Mouse (Mus musculus) NIH3T3 (cell line): ENCODE data around the gene Tm4sf19.
"Not testable (repeated sequence)": the region's sequence is repeated elsewhere in the genome, so short reads cannot be mapped to it uniquely, and the experiment has no call there.

Source experiments
- DNase-seq: peaks from one replicate; pipeline ENCODE4 v3.0.0-alpha.2; 2012; ENCODE audit warnings: low read depth

Gene Tm4sf19

DNA sequence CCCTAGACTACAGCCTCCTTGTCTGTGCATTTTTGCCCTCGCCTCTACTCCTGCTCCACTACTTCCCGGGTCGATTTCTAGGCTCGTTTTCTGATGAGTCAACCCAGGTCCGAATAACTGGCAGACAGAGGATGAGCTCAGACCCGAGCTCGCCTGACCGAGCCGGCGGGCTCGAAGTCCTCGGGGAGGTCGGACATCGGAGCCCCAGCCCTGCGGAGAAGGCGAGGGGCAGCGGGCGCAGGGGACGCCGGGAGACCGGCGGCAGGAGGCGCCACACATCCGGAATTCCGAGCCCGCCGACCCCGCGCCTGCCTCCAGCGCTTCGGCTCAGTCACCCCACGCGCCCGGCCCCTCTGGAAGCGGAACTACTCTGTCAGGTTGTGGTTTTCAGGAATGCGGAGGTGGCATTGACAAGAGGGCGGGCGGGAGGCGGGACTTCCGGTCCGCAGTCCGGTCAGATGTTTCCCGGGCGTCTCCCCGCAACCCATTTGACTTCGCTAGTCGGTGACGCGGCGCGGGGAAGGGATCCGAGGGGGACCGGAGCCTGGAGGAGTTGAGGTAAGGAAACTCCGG lies 30.3 kb downstream of the Tm4sf19 start, which contains the start of gene Pcyt1a:
TSS of gene Pcyt1a (plus strand) at position 448 of the 573 bp plus-strand sequence.
- DNase-seq = peak; percentile 98

DNA sequence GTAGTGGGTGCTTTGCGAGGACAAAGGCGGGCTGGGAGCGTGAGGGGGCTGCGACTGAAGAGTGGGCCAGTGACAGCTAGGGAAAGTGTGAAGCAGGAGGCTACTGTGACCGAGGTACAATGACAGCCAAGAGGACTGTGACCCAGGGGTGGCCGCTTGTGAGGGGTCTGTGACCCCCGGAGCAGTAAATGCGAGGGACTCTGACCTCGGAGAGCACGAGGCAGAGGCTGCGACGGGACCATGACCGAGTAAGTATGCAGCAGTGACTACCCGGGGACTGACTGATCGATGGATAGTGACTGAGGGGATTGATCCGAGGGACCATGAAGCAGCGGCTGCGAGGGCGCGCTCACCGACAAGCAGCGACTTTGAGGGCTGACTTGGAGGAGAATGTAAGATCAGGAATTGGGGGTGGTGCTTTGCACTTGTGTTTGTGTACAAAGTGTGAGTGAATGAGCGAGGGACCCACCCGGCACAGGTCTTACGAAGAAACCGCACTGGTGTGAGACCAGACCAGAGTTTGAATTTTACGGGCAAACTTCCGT lies 30.8 kb downstream of the Tm4sf19 start:
- DNase-seq = peak; percentile 36

DNA sequence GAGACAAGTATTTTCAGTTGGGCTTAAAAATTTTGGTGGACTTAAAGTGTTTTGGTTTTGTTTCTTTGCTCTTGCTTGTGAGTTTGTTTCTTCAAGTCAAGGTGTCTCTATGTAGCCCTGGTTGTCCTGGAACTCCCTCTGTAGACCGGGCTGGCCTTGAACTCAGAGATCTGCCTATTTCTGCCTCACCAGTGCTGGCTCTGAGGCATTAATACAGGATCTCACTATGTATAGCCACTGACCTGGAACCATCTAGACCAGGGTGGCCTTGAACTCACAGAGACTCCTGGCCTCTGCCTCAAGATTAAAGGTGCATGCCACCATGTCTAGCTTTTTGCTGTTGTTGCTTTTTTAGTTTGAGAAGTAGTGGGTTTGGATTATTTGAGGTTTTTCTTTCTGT lies 31.6 kb downstream of the Tm4sf19 start:
- DNase-seq = no peak

DNA sequence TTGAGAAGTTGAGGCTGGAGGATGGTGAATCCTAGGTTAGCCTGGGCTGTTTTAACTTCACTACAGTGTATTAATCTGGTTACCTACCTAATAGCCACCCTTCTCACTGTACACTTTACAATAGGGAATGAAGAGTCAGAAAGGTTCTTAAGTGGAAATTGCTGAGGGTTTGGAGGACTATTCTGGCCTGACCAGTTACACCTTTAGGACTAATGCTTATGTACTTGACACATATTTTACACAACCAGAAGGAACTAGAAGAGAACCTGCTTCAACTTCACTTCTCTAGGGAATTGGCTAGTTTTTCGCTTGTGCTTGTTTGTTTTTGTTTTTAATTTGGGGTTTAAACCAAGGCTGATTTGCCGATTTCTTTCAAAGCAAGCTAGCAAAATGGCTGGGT lies 32.8 kb downstream of the Tm4sf19 start:
- DNase-seq = no peak

DNA sequence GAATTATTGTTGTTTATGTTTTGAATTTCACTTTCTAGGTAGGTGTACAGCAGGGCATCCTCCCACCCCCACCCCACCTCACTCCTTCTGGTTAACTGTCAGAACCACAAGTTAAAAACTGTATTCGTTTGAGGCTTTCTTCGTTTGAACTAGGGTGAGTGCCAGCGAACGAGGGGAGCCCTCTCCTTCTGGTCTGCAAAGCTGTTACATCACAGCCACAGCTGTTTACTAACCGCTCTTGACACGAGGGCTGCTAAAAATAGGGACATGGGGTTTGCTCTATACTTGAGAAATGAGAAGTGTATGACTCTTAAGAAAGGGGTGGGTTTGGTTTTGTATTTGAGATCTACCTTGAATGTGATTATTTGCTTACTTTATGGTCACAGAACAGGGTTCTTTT lies 33.8 kb downstream of the Tm4sf19 start:
- DNase-seq = no peak

DNA sequence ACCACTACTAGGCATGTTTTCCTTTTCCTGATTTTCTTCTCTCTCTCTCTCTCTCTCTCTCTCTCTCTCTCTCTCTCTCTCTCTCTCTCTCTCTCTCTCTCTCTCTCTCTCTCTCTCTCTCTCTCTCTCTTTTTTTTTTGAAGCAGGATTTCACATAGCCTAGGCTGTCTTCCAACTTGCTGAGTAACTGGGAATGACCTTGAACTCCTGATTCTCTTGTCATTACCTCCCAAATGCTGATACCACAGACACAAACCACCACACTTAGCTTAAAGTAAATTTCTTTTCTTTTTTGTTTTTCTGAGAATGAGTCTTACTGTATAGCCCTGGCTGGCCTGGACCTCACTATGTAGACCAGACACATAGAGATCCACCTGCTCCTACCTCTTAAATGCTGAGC lies 34.4 kb downstream of the Tm4sf19 start:
- peak; percentile 59 for DNase-seq

DNA sequence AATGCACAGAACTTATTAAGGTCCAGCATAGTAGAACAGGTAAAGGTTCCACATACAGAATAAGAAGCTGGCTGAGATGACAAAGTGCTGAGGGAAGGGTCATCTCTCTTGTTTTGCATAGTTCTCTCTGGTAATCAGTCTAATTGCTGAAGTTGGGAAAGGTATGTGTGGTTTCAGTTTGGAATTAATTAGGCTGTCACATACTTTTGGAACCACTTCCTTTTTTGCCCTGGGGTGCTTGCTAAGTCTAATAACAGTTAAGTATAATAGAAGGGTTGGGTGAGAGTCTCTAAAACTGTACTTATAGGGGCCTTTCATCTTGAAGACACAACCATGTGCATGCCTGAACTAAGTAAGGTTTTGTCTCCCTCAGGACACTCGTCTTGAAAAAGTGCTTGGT lies 36.4 kb downstream of the Tm4sf19 start:
- DNase-seq = no peak

DNA sequence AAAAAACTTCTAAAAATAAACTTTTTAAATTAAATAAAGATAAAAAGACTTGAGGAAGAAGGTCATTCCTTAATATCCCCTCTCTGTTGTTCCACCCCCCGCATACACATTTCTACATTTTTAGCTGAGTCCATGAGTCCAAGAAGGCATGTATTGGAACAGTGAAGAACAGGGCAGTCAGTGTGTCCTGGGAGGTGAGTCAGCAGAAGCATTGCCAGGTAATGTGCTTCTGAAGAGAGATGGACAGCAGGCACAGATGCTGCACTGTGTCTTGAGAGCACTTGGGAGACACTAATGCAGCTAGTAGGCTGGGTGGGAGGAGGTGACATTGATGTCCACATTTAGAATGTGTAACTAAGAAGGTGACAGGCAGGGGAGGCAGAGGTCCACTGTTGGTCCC lies 37.0 kb downstream of the Tm4sf19 start:
- no peak for DNase-seq

DNA sequence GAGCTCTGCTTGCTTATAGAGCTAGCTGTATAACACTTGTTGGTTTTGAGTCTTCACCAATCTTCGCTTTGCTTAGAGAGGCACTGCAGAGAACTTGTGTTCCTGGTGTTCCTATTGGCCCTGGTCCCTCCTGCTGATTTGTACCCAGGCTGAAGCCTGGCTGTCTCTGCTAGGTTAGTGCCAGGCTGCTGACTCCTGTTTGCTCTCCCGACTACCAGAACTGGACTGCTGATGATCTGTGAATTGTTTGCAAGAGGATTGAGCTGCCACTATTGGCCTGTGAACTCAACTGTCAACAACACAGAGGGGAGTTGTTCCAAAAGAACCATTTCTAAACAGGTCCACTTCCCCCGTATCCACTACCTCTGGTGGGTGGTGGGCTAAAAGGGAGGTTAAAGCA lies 41.1 kb downstream of the Tm4sf19 start:
- no peak for DNase-seq

DNA sequence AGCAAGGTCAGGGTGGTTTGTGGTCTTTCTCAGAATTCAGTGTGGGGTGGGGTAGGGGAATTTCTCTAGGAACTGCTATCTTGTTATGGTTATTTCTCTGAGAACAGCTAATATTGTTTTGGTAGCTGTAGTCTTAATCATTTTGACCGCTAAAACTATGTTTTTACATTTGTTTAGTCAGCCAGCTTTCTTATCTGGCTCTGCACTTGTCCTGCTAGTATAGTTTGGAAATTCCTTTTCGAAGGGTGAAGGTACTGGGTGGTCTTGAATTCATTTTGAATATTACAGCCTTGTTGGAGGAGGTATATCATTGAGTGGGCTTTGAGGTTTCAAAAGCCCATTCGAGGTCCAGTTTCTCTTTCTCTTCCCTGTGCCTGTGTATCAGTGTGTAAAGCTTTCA lies 44.3 kb downstream of the Tm4sf19 start:
- not testable (repeated sequence) for DNase-seq

DNA sequence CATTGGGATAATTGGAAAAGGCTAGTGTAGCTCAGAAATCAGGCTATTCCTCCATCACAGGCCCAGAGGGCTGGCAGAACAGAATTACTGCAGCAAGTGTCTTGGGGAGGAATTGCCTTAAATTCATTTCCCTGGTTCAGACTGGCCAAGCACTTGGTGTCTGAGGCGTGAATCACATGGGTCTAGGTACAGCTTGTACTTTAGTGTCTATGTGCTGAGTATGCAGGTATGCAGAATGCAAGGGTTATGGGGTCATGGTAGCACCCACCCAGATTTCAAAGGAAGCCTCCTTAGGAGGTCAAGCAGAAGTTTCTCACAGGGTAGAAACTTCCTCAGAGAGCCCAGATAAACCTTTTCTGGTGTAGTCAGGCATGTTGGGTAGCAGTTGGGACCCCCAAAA lies 45.3 kb downstream of the Tm4sf19 start:
- no peak for DNase-seq

DNA sequence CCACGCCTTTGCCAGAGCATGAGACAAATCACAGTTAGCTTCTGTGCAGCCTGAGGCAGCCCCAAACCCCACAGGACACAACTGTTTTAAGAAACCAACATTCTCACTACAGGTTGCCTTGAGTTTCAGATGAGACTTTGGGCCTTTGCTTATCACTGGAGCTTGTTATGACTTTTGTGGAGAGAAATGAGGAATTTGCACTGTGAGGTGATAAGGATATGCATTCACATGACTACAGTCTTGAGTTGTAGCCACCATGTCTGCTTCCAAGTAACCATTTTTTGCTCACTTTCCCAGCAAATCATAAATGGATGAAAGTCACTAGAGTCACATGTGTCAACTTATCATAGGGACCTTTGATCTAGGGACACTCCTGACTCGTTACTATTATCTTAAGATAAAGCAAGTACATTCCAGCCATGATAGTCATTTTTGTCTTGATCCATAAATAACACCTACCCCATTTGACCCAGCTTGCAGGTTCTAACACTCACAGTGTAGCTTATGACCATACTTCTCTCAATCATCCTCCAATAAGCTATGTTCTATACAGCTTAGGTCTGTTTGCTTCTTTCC lies 46.3 kb downstream of the Tm4sf19 start:
- no peak for DNase-seq

DNA sequence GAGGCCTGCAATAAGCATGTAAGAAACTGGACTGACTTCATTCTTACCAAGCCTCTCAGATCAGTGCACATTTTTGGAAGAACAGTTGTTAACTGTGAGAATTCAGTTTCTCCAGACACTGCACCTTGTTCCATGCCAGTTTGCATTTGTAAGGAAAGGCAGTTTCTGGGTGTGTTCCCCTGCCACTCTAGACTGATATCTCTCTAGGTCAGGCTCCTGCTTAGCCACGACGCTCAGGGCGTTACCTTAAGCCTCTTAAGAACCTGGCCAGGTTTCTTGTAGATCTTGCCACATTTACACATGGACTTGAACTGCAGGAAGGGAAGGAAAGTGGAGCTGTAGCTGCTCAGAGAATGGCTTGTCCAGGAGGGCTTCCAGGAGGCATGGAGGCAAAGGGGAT lies 49.4 kb downstream of the Tm4sf19 start:
- DNase-seq = no peak

DNA sequence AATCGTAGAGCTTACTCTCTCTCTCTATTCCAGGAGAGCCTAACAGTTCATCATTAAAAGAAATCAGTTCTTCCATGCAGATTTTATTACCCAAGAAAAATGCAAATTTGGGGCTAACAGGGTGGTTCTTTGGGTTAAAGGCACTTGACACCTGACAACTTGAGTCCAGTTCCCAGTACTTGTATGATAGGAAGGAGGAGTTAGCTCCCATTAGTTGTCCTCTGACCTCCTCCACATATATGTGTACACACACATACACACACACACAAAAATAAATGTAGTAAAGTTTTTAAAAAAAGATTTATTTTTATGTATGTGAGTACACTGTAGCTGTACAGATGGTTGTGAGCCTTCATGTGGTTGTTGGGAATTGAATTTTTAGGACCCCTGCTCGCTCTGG lies 49.8 kb downstream of the Tm4sf19 start:
- no peak for DNase-seq

DNA sequence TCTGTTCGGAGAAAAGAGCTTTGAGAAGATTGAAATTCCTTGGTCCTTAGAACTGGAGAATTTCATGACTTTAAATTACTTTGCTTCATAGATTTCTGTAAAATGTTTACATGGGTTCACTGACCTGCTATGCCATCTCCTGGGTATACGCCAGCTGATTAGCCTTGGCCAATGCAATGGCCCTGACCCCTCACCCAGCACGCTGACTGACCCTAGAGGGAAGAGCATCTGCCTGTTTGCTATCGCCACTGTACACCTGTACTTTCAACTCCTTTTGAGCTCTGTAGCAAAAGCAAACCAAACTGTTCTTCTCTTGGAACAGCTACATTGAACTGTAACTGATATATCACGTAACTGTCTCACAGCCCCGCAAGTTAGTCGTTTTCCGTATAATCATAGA lies 52.8 kb downstream of the Tm4sf19 start:
- DNase-seq = no peak

DNA sequence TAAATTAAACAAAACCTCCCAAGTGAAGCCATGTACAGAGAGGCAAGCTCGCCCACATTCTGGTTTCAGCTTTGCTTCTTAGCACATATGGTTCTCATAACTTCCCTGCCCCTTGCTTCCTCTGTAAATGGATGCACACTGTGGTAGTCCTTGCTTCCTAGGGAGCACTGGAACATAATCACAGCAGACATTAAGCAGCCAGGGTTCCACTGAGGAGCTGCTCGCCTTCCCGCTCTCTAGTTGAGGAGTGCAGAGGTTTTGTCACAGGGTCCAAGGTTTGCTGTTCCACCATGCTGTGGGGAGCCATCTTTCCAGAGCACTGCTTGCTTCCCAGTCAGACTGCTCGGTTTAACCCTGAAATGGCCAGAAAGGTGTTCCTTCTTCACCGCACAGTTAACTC lies 54.3 kb downstream of the Tm4sf19 start:
- DNase-seq = no peak

DNA sequence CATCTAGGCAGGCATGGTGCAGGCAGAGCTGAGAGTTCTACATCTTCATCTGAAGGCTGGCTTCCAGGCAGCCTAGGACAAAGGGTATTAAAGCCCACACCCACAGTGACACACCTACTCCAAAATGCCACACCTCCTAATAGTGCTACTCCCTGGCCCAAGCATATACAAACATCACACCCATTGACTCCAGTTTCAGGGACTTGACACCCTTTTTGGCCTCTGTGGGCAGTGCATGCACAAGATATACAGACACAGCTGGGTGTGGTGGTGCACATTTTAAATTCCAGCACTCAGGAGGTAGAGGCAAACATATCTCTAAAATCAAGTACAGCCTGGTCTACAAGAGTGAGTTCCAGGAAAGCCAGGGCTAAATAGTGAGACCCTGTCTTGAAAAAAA lies 55.8 kb downstream of the Tm4sf19 start:
- DNase-seq = no peak

DNA sequence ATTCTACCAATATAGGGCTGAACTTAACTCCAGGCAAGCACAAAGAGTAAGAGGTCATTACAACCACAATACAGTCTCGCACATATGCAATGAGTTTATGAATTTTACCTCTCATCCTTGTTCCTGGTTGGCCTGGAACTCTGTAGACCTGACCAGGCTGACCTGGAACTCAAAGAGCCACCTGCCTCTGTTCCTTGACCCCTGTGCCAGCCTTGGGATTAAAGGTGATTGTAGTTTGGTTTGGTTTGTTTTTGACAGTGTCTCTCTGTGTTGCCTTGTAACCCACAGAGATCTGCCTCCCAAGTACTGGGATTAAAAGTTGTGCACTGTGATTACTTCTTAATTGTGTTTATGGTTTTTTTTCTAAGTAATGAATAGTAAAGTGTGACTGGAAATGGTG lies 56.5 kb downstream of the Tm4sf19 start:
- DNase-seq = no peak
